Mouse (Mus musculus): ENCODE data around the gene C3. TPM values are rescaled to one million over a fixed set of nuclear protein-coding genes. Genes with fewer than 3 reads are reported as not detected.

C3 gene
- total RNA-seq, 2 experiments from 2014 or later: 231 to 623 TPM

GRCm38 (mm10) chr17:57223313-57223712 lies 4.6 kb downstream of the C3 start:
- no peak for DNase-seq

GRCm38 (mm10) chr17:57221911-57222310 lies 6.0 kb downstream of the C3 start:
- no peak for DNase-seq

GRCm38 (mm10) chr17:57219884-57220207 lies 8.1 kb downstream of the C3 start:
- DNase-seq: peak; percentile 34 to 41

- DNase-seq: peak; percentile 83 to 87
Observed at GRCm38 (mm10) chr17:57219167-57219883, 8.6 kb downstream of the C3 start.

- DNase-seq: peak in 1 of 2 experiments; percentile 31
Observed at GRCm38 (mm10) chr17:57218335-57218900, 9.5 kb downstream of the C3 start.

GRCm38 (mm10) chr17:57214676-57215387 lies 13.1 kb downstream of the C3 start:
- DNase-seq: no peak

GRCm38 (mm10) chr17:57211501-57211900 lies 16.4 kb downstream of the C3 start:
- no peak for DNase-seq

GRCm38 (mm10) chr17:57209330-57209729 lies 18.6 kb downstream of the C3 start:
- no peak for DNase-seq

- DNase-seq: no peak
Observed at GRCm38 (mm10) chr17:57207938-57208337, 20.0 kb downstream of the C3 start.

GRCm38 (mm10) chr17:57201841-57202724 lies 25.9 kb downstream of the C3 start:
- no peak for DNase-seq

- DNase-seq: no peak
Observed at GRCm38 (mm10) chr17:57198252-57198651, 29.7 kb downstream of the C3 start.

GRCm38 (mm10) chr17:57195326-57196010 lies 32.5 kb downstream of the C3 start:
- DNase-seq: no peak

GRCm38 (mm10) chr17:57194771-57195170 lies 33.2 kb downstream of the C3 start:
- DNase-seq: no peak

GRCm38 (mm10) chr17:57194041-57194507 lies 33.9 kb downstream of the C3 start, which contains the start of gene Tnfsf14:
Tnfsf14 (minus strand) TSS chr17:57194177.
- DNase-seq: peak in 1 of 2 experiments; percentile 6

GRCm38 (mm10) chr17:57188510-57189192 lies 39.3 kb downstream of the C3 start:
- no peak for DNase-seq

GRCm38 (mm10) chr17:57185641-57186040 lies 42.3 kb downstream of the C3 start:
- DNase-seq: no peak

- no peak for DNase-seq
Observed at GRCm38 (mm10) chr17:57182871-57183270, 45.1 kb downstream of the C3 start.

GRCm38 (mm10) chr17:57180363-57180762 lies 47.6 kb downstream of the C3 start:
- peak; percentile 35 to 67 for DNase-seq

- DNase-seq: no peak
Observed at GRCm38 (mm10) chr17:57173351-57173750, 54.6 kb downstream of the C3 start.

- no peak for DNase-seq
Observed at GRCm38 (mm10) chr17:57172378-57172777, 55.6 kb downstream of the C3 start.
